Mouse (Mus musculus) small intestine, adult 2 months (tissue): Measurements from ENCODE around the gene Nabp1.

ENCODE experiments used
- CTCF ChIP-seq: fragments of 200-500 bp; IDR thresholded peaks from 2 replicates; pipeline ENCODE4 v1.5.1; 2012; ENCODE audit warnings: low read depth, mild to moderate bottlenecking, control low read depth, inconsistent platforms, low read length, moderate library complexity, mixed read lengths; ENCODE audit not compliant: insufficient replicate concordance, insufficient read length; ENCODE audit errors: extremely low read depth
- POLR2A ChIP-seq: fragments of 200-500 bp; IDR thresholded peaks from 2 replicates; pipeline ENCODE4 v1.6.1; 2012; ENCODE audit warnings: low read depth, mild to moderate bottlenecking, control low read depth, inconsistent platforms, low read length, moderate library complexity

GRCm38 (mm10) chr1:51496163-51496562, 17.9 kb upstream of the Nabp1 start:
- TF ChIP-seq CTCF (no peak), POLR2A (no peak)
